Mouse (Mus musculus) thymus, adult 2 months (tissue): ENCODE results near the gene Zdhhc18. TPM values are rescaled to one million over a fixed set of nuclear protein-coding genes. Genes with fewer than 3 reads are reported as not detected.

Experiments used
- DNase-seq: peaks from one replicate; pipeline ENCODE4 v3.0.0; 2021
- H3K27ac ChIP-seq: fragments of 200-500 bp; 2 replicates; pipeline ENCODE4 v1.5.1; 2012; ENCODE audit warnings: low read length, control low read depth; ENCODE audit not compliant: control insufficient read depth, insufficient read depth
- H3K27me3 ChIP-seq: fragments of 200-500 bp; 2 replicates; pipeline ENCODE4 v1.6.1; 2012; ENCODE audit warnings: mild to moderate bottlenecking, low read length, moderate library complexity, mixed read lengths; ENCODE audit not compliant: control insufficient read depth, insufficient read depth
- H3K36me3 ChIP-seq: fragments of 200-500 bp; 2 replicates; pipeline ENCODE4 v1.6.1; 2012; ENCODE audit warnings: mild to moderate bottlenecking, low read length, moderate library complexity; ENCODE audit not compliant: control insufficient read depth, insufficient read depth
- H3K4me1 ChIP-seq: fragments of 200-500 bp; replicated peaks from 2 replicates; pipeline ENCODE4 v1.6.1; 2012; ENCODE audit warnings: low read length; ENCODE audit not compliant: control insufficient read depth, insufficient read depth
- H3K4me3 ChIP-seq: fragments of 200-500 bp; 2 replicates; pipeline ENCODE4 v1.5.1; 2012; ENCODE audit warnings: mild to moderate bottlenecking, low read length, control low read depth, moderate library complexity; ENCODE audit not compliant: control insufficient read depth, insufficient read depth
- CTCF ChIP-seq: fragments of 200-500 bp; IDR thresholded peaks from 2 replicates; pipeline ENCODE4 v1.5.1; 2012; ENCODE audit warnings: mild to moderate bottlenecking, control low read depth, low read length, moderate library complexity, borderline replicate concordance; ENCODE audit not compliant: control insufficient read depth, poor library complexity, insufficient read depth; ENCODE audit errors: extremely low read depth
- POLR2A ChIP-seq: fragments of 200-500 bp; IDR thresholded peaks from 2 replicates; pipeline ENCODE4 v1.6.1; 2012; ENCODE audit warnings: mild to moderate bottlenecking, low read length, control low read depth, moderate library complexity; ENCODE audit not compliant: control insufficient read depth, poor library complexity, insufficient read depth; ENCODE audit errors: extremely low read depth
- WGBS: fragments of 180-500 bp; shearing (Covaris S2); methylation state at CpG from one replicate; pipeline ENCODE4 v1.1.7; 2018; 5-methylcytosine and 5-hydroxymethylcytosine counted together
- polyA plus RNA-seq: library from polyadenylated mRNA; depleted of rRNA; stranded (reverse); fragments of >200 nt; gene quantifications from 2 replicates; pipeline ENCODE4 v1.2.3, GENCODE M21; 2012; rRNA removed

The Zdhhc18 gene
- polyA plus RNA-seq, 1 experiment = 150 TPM

- Histone ChIP-seq H3K4me3 (no peak overlapping the region), H3K27me3 (no peaks in the 10 kb centered on the region), H3K4me1 (peaks cover 8% of the 10 kb centered on the region), H3K27ac (no peak overlapping the region), H3K36me3 (no peaks in the 10 kb centered on the region)
- 91% methylated on average over 4 of the region's 4 CpGs for WGBS
- TF ChIP-seq POLR2A (no peak), CTCF (no peak)
- no peak for DNase-seq
Measured at GRCm38 (mm10) chr4:133561622-133562021, 88.3 kb downstream of the Zdhhc18 start.

DNA sequence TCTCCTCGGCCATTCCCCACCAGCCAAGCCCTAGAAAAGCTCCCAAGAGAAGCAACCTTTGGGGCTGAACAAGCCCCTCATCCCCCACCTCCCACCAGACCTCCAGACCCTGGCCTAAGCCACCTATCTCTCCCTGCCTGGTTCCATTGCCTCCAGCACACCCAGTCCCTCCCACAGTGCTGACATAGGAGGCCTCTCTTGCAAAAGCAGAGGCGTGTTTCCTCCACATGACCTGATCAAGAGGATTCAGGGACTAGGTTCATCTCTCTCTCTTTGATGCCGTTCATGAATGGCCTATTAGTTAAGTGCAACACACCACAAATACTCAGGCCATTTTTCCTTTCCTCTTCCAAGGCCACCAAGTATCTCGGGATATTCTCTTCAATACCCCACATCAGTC, 90.1 kb downstream of the Zdhhc18 start:
- no peak overlapping the region for H3K4me3 ChIP-seq
- no peaks in the 10 kb centered on the region for H3K36me3 ChIP-seq
- no peaks in the 10 kb centered on the region for H3K27me3 ChIP-seq
- peaks cover 8% of the 10 kb centered on the region for H3K4me1 ChIP-seq
- no peak for TF ChIP-seq CTCF
- no peak for TF ChIP-seq POLR2A
- DNase-seq = no peak
- H3K27ac ChIP-seq = no peak overlapping the region
- WGBS = 91% methylated on average over 4 of the region's 4 CpGs

GRCm38 (mm10) chr4:133557041-133557717, 92.8 kb downstream of the Zdhhc18 start:
- H3K27me3 ChIP-seq = no peaks in the 10 kb centered on the region
- H3K36me3 ChIP-seq = no peaks in the 10 kb centered on the region
- no peak overlapping the region for H3K27ac ChIP-seq
- no peaks in the 10 kb centered on the region for H3K4me1 ChIP-seq
- H3K4me3 ChIP-seq = no peak overlapping the region
- no peak for DNase-seq
- 87% methylated on average over 10 of the region's 10 CpGs for WGBS
- TF ChIP-seq CTCF (no peak), POLR2A (no peak)

Other genes with a start within 250 kb of the Zdhhc18 start
- 0.40 and 0.86 TPM in 2 replicates for gene Tent5b, start 170.0 kb downstream of the Zdhhc18 start, polyA plus RNA-seq
- 0.75 and 1.5 TPM in 2 replicates for gene Trnp1, start 151.6 kb downstream of the Zdhhc18 start, polyA plus RNA-seq
- gene Kdf1, start 131.2 kb downstream of the Zdhhc18 start, polyA plus RNA-seq = 6.9 and 7.7 TPM in 2 replicates
- gene Nudc, start 104.2 kb downstream of the Zdhhc18 start, polyA plus RNA-seq = 51.9 and 61.3 TPM in 2 replicates
- gene Nr0b2, start 96.8 kb downstream of the Zdhhc18 start, polyA plus RNA-seq = 2.4 TPM in 1 of 2 replicates, not detected in the other
- 7.9 and 9.5 TPM in 2 replicates for gene Gpatch3, start 75.4 kb downstream of the Zdhhc18 start, polyA plus RNA-seq
- 59.4 and 64.2 TPM in 2 replicates for gene Gpn2, start 65.8 kb downstream of the Zdhhc18 start, polyA plus RNA-seq
- gene Sfn, start 48.0 kb downstream of the Zdhhc18 start, polyA plus RNA-seq = 60.5 and 65.9 TPM in 2 replicates
- gene Pigv, start 22.5 kb upstream of the Zdhhc18 start, polyA plus RNA-seq = 24.8 and 24.9 TPM in 2 replicates
- gene Arid1a, start 106.6 kb upstream of the Zdhhc18 start, polyA plus RNA-seq = 289 and 363 TPM in 2 replicates
- 79.3 and 84.0 TPM in 2 replicates for gene Rps6ka1, start 237.6 kb upstream of the Zdhhc18 start, polyA plus RNA-seq